Mouse (Mus musculus): ENCODE measurements around the gene Rerg. TPM values are rescaled to one million over a fixed set of nuclear protein-coding genes. Genes with fewer than 3 reads are reported as not detected.

The Rerg gene
- polyA plus RNA-seq, 1 experiment from 2014 or later: 5.5 TPM

DNA sequence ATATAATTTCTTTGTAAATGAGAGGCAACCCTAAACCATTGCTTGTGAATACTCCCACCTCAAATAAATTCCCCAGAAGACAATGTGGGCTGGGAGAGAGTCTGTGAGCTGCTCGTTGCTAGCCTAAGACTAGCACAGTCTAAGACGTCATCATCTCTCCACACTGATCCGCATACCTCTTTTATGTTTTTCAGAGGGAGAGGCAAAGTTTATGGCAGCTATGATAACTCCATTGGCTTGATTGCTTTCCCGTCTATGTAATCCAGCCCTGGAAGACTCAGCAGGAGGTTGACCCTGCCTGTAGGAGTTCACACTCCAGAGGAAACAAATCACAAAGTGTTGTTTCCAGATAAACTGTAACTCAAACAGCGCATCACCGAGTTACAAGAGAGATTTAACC is 38.9 kb downstream of the Rerg start:
- Histone ChIP-seq H3K9ac (ENCODE audit: low read length) (no peak overlapping the region), H3K27me3 (ENCODE audit: control insufficient read depth, insufficient read depth, low read length) (no peaks in the 10 kb centered on the region), H3K36me3 (ENCODE audit: control insufficient read depth, insufficient read depth) (no peaks in the 10 kb centered on the region), H3K4me1 (ENCODE audit: control insufficient read depth, insufficient read depth, low read length) (peaks cover 7% of the 10 kb centered on the region), H3K27ac (ENCODE audit: low read length) (no peak overlapping the region), H3K9me3 (replicated peaks; ENCODE audit: control insufficient read depth, low read length) (no peaks in the 10 kb centered on the region), H3K4me2 (ENCODE audit: low read depth, low read length) (no peak overlapping the region), H3K4me3 (ENCODE audit: low read length) (no peak overlapping the region)
- 40% methylated on average over 6 of the region's 6 CpGs for WGBS
- ATAC-seq (replicated peaks; ENCODE audit: extremely low read depth, insufficient read depth, low FRiP score): no peak

DNA sequence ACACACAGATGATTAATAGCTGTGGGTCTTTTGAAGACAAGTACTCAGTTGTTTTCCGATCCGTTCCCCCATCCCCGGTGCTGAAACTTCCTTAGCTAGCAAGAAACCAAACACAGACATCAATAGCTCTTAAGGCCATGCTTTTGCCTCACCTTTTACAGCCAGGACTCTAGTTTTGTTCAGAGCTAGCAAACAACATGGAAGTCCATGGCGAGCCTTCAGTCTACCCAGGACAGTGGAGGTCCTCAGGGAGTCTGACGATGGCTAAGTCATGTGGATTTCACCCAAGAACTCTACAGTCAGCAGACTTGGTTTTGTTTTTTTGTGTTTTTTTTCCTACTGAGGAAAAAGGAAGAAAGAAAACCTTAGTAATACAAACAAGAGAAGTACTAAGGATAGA is 43.4 kb downstream of the Rerg start:
- no peak overlapping the region for H3K4me2 ChIP-seq (ENCODE audit: low read depth, low read length)
- no peaks in the 10 kb centered on the region for H3K9me3 ChIP-seq (replicated peaks; ENCODE audit: control insufficient read depth, low read length)
- no peak overlapping the region for H3K9ac ChIP-seq (ENCODE audit: low read length)
- ATAC-seq (replicated peaks; ENCODE audit: extremely low read depth, insufficient read depth, low FRiP score): no peak
- H3K4me1 ChIP-seq (ENCODE audit: control insufficient read depth, insufficient read depth, low read length): 0 out of 2 replicates have a peak, but pooled peaks cover 3% of the 10 kb centered on the region
- no peaks in the 10 kb centered on the region for H3K27me3 ChIP-seq (ENCODE audit: control insufficient read depth, insufficient read depth, low read length)
- no peak overlapping the region for H3K4me3 ChIP-seq (ENCODE audit: low read length)
- H3K27ac ChIP-seq (ENCODE audit: low read length): no peak overlapping the region
- H3K36me3 ChIP-seq (ENCODE audit: control insufficient read depth, insufficient read depth): no peaks in the 10 kb centered on the region
- 68% methylated on average over 5 of the region's 5 CpGs for WGBS

DNA sequence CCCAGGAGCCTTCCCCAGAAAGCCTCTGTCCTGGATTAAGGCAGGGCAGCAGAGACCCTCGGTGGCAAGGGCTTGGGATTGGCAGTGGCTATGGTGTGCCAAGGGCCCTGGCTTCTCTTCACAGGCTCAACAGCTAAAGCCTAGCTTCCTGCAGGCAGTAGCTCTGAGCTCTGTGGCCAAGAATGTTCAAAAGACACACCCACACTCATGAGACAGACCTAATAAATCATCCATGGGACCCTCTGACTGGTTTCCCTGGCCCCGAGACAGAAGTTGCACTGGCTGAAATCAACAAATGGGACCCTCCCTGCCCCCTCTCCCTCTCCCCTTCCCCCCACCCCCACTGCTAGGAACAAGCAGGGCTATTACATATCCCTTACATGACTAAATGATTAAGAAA is 44.1 kb downstream of the Rerg start:
- H3K4me1 ChIP-seq (ENCODE audit: control insufficient read depth, insufficient read depth, low read length): 0 out of 2 replicates have a peak, but pooled peaks cover 3% of the 10 kb centered on the region
- H3K9ac ChIP-seq (ENCODE audit: low read length): no peak overlapping the region
- ATAC-seq (replicated peaks; ENCODE audit: extremely low read depth, insufficient read depth, low FRiP score): no peak
- no peak overlapping the region for H3K4me2 ChIP-seq (ENCODE audit: low read depth, low read length)
- H3K27me3 ChIP-seq (ENCODE audit: control insufficient read depth, insufficient read depth, low read length): no peaks in the 10 kb centered on the region
- no peaks in the 10 kb centered on the region for H3K9me3 ChIP-seq (replicated peaks; ENCODE audit: control insufficient read depth, low read length)
- no peaks in the 10 kb centered on the region for H3K36me3 ChIP-seq (ENCODE audit: control insufficient read depth, insufficient read depth)
- no peak overlapping the region for H3K4me3 ChIP-seq (ENCODE audit: low read length)
- H3K27ac ChIP-seq (ENCODE audit: low read length): no peak overlapping the region
- WGBS: 67% methylated on average over 2 of the region's 2 CpGs

DNA sequence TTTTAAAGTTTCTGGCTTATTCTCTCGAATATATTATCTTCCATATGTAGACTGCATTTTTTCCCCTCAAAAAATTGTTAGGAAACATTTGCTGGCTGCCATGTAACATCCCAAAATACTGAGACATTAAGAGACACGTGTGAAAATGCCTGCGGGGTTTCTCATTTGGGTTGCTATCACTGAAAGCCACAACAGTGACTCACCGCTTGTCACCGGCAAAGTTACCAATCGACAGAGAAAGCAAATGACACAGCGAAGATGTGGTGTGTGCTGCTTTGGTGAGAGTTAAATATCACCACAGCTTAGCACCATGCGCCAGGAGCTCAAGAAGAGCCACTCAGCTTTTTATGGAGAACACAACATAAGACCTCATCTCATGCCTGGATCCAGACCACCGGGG is 44.9 kb downstream of the Rerg start:
- Histone ChIP-seq H3K4me2 (ENCODE audit: low read depth, low read length) (no peak overlapping the region), H3K9ac (ENCODE audit: low read length) (no peak overlapping the region), H3K36me3 (ENCODE audit: control insufficient read depth, insufficient read depth) (no peaks in the 10 kb centered on the region), H3K27ac (ENCODE audit: low read length) (no peak overlapping the region), H3K27me3 (ENCODE audit: control insufficient read depth, insufficient read depth, low read length) (no peaks in the 10 kb centered on the region), H3K4me1 (ENCODE audit: control insufficient read depth, insufficient read depth, low read length) (0 out of 2 replicates have a peak, but pooled peaks cover 3% of the 10 kb centered on the region), H3K9me3 (replicated peaks; ENCODE audit: control insufficient read depth, low read length) (no peaks in the 10 kb centered on the region), H3K4me3 (ENCODE audit: low read length) (no peak overlapping the region)
- no peak for ATAC-seq (replicated peaks; ENCODE audit: extremely low read depth, insufficient read depth, low FRiP score)
- WGBS: 48% methylated on average over 9 of the region's 9 CpGs

DNA sequence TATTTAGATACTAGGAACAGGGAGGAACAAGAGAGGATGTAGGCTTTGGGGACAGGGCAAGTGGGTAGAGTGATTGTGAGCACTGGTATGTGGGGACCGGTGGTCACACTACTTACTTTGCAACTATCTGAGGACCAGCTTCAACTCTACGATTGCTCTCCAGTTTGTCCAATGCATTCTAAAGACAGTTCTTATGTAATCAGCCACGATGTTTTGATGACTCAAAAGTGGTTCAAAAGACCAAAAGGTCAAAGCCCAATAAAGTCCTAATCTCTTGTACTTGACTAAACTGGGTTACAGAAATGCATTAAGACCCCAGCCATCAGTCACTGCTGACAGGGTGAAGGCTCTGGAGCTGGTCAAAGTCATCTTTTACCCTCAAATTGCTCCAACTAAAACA is 45.3 kb downstream of the Rerg start:
- Histone ChIP-seq H3K9me3 (replicated peaks; ENCODE audit: control insufficient read depth, low read length) (no peaks in the 10 kb centered on the region), H3K4me1 (ENCODE audit: control insufficient read depth, insufficient read depth, low read length) (0 out of 2 replicates have a peak, but pooled peaks cover 3% of the 10 kb centered on the region), H3K9ac (ENCODE audit: low read length) (no peak overlapping the region), H3K4me3 (ENCODE audit: low read length) (no peak overlapping the region), H3K4me2 (ENCODE audit: low read depth, low read length) (no peak overlapping the region), H3K27me3 (ENCODE audit: control insufficient read depth, insufficient read depth, low read length) (no peaks in the 10 kb centered on the region), H3K36me3 (ENCODE audit: control insufficient read depth, insufficient read depth) (no peaks in the 10 kb centered on the region), H3K27ac (ENCODE audit: low read length) (no peak overlapping the region)
- 52% methylated on average over 3 of the region's 3 CpGs for WGBS
- ATAC-seq (replicated peaks; ENCODE audit: extremely low read depth, insufficient read depth, low FRiP score): no peak

DNA sequence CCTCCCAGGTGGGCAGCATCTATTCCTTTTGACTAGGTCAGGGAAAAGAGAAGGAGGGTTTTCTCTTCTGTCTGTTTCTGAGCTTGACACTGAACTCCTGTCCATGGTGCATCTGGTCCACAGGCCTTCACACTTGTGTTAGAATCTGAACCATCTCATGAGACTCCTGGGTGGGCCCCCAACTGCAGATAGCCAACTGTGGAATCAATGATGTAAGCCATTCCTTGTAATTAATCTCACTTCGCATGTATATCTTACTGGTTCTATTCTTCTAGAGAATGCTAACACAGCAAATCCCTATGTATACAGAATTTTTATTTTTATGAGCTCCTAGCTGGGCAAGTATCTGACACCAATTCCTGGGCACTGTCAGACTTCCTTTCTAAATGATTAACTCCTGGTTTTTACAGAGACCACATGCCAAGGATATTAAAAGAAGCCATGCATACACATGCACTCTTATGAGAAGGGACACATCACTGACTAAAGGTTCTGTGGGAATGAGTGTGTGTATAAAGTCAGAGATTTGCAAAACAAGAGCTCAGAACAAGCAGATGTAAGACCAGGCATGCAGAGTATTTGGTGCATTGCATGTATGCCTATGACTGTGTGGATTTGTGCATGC is 53.3 kb downstream of the Rerg start:
- Histone ChIP-seq H3K9ac (ENCODE audit: low read length) (no peak overlapping the region), H3K9me3 (replicated peaks; ENCODE audit: control insufficient read depth, low read length) (no peaks in the 10 kb centered on the region), H3K4me1 (ENCODE audit: control insufficient read depth, insufficient read depth, low read length) (no peaks in the 10 kb centered on the region), H3K27me3 (ENCODE audit: control insufficient read depth, insufficient read depth, low read length) (no peaks in the 10 kb centered on the region), H3K36me3 (ENCODE audit: control insufficient read depth, insufficient read depth) (no peaks in the 10 kb centered on the region), H3K27ac (ENCODE audit: low read length) (no peak overlapping the region), H3K4me2 (ENCODE audit: low read depth, low read length) (no peak overlapping the region), H3K4me3 (ENCODE audit: low read length) (no peak overlapping the region)
- no peak for ATAC-seq (replicated peaks; ENCODE audit: extremely low read depth, insufficient read depth, low FRiP score)
- WGBS: 70% methylated on average over 1 of the region's 1 CpGs

DNA sequence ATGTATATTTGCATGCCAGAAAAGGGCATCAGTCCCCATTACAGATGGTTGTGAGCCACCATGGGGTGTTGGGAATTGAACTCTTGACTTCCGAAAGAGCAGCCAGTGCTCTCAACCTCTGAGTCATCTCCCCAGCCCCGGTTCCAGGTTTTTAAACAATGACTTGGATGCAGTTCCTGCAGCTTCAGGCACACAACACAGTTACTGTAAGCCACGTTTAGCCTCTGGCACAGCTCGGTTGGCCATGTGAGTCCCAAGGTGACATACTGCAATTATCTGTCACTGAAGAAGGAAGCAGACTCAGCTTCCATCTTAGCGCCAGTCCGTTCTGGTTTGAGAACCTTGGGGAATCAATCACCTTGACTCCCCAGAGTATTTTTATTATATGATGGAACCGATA is 55.4 kb downstream of the Rerg start:
- ATAC-seq (replicated peaks; ENCODE audit: extremely low read depth, insufficient read depth, low FRiP score): no peak
- no peaks in the 10 kb centered on the region for H3K27me3 ChIP-seq (ENCODE audit: control insufficient read depth, insufficient read depth, low read length)
- H3K27ac ChIP-seq (ENCODE audit: low read length): no peak overlapping the region
- peaks cover 18% of the 10 kb centered on the region for H3K4me1 ChIP-seq (ENCODE audit: control insufficient read depth, insufficient read depth, low read length)
- no peak overlapping the region for H3K4me3 ChIP-seq (ENCODE audit: low read length)
- no peak overlapping the region for H3K4me2 ChIP-seq (ENCODE audit: low read depth, low read length)
- no peaks in the 10 kb centered on the region for H3K36me3 ChIP-seq (ENCODE audit: control insufficient read depth, insufficient read depth)
- 63% methylated on average over 7 of the region's 7 CpGs for WGBS
- no peaks in the 10 kb centered on the region for H3K9me3 ChIP-seq (replicated peaks; ENCODE audit: control insufficient read depth, low read length)
- H3K9ac ChIP-seq (ENCODE audit: low read length): no peak overlapping the region

DNA sequence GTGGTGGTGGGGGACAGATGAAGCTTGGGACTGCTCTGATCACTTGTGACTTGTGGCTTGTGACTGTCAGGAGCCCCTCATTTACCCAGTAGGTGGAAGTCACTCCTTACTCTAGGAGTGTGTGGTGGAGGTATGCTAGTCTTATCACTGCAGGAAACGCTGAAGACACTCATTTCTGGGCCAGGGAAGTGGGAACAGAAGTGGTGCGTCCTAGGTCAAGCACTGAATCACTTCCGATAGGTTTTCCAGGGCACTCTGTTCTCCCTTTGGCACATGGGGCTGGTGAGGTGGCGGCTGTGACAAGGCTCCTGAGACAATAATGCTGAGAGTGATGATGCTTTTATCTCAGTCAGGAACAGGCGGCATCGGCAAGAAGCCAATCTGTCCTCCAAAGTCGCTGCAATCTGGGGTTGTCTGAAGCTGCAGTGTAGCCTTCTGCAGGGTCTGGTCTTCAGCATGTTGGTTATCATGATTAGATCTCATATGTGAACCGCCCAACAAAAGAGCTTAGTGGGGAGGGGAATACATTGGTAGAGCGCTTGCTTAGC is 59.0 kb downstream of the Rerg start:
- H3K4me1 ChIP-seq (ENCODE audit: control insufficient read depth, insufficient read depth, low read length): peaks cover 18% of the 10 kb centered on the region
- H3K9ac ChIP-seq (ENCODE audit: low read length): 0 out of 2 replicates have a peak overlapping the region, but pooled peaks have one; percentile 1
- H3K4me3 ChIP-seq (ENCODE audit: low read length): no peak overlapping the region
- ATAC-seq (replicated peaks; ENCODE audit: extremely low read depth, insufficient read depth, low FRiP score): peak; percentile 25; the same call in 1 of the 2 replicates
- H3K4me2 ChIP-seq (ENCODE audit: low read depth, low read length): peak overlapping the region; percentile 38
- no peaks in the 10 kb centered on the region for H3K36me3 ChIP-seq (ENCODE audit: control insufficient read depth, insufficient read depth)
- 39% methylated on average over 9 of the region's 9 CpGs for WGBS
- H3K9me3 ChIP-seq (replicated peaks; ENCODE audit: control insufficient read depth, low read length): peaks cover 6% of the 10 kb centered on the region; the same call in 1 of the 2 replicates
- peak overlapping the region; percentile 71 for H3K27ac ChIP-seq (ENCODE audit: low read length)
- no peaks in the 10 kb centered on the region; the same call in 1 of the 2 replicates for H3K27me3 ChIP-seq (ENCODE audit: control insufficient read depth, insufficient read depth, low read length)

DNA sequence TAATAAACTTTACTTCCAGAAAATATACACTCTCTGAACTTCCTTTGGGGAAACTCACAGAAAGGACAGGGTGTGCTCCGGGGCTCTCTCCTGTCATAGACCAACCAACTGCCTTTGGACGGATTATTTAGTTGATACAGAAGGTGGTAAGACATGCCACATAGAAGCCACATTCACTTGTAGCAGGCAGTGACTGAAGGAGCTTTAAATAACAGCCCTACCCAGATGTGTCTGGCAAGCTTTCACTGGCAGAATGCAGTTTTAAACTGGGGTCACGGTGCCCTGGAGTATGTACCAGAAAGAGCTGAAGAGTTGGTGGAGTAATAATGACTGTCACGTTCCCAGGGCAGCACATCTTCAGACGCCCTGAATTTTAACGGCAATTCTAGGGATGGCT is 59.5 kb downstream of the Rerg start:
- ATAC-seq (replicated peaks; ENCODE audit: extremely low read depth, insufficient read depth, low FRiP score): peak; percentile 74
- 38% methylated on average over 6 of the region's 6 CpGs for WGBS
- H3K9me3 ChIP-seq (replicated peaks; ENCODE audit: control insufficient read depth, low read length): peaks cover 6% of the 10 kb centered on the region; the same call in 1 of the 2 replicates

More for the DNA sequence above, 59.5 kb downstream of the Rerg start:
- H3K36me3 ChIP-seq (ENCODE audit: control insufficient read depth, insufficient read depth): no peaks in the 10 kb centered on the region
- H3K27ac ChIP-seq (ENCODE audit: low read length): peak overlapping the region; percentile 71
- H3K4me2 ChIP-seq (ENCODE audit: low read depth, low read length): peak overlapping the region; percentile 38
- no peaks in the 10 kb centered on the region; the same call in 1 of the 2 replicates for H3K27me3 ChIP-seq (ENCODE audit: control insufficient read depth, insufficient read depth, low read length)
- H3K4me3 ChIP-seq (ENCODE audit: low read length): no peak overlapping the region
- H3K4me1 ChIP-seq (ENCODE audit: control insufficient read depth, insufficient read depth, low read length): peaks cover 18% of the 10 kb centered on the region
- 0 out of 2 replicates have a peak overlapping the region, but pooled peaks have one; percentile 1 for H3K9ac ChIP-seq (ENCODE audit: low read length)
